Mouse (Mus musculus) thymus, postnatal 25 days (tissue): ENCODE results near the gene Rap1gap.

Source experiments
- DNase-seq: peaks from one replicate; pipeline ENCODE4 v3.0.0; 2022

The Rap1gap gene

GRCm38 (mm10) chr4:137664433-137664979, at the start of gene Rap1gap:
TSS of gene Rap1gap (plus strand) at chr4:137664726.
- peak; percentile 44 for DNase-seq

- no peak for DNase-seq
These were observed 41.7 kb upstream of the Rap1gap start for GRCm38 (mm10) chr4:137622847-137623246.

GRCm38 (mm10) chr4:137627476-137628235, 36.9 kb upstream of the Rap1gap start:
- no peak for DNase-seq

- DNase-seq: no peak
These were observed 36.1 kb upstream of the Rap1gap start for GRCm38 (mm10) chr4:137628400-137628799.

GRCm38 (mm10) chr4:137629354-137629753, 35.2 kb upstream of the Rap1gap start:
- DNase-seq: no peak

- DNase-seq: no peak
These were observed 34.4 kb upstream of the Rap1gap start for GRCm38 (mm10) chr4:137630153-137630552.

- no peak for DNase-seq
These were observed 32.9 kb upstream of the Rap1gap start for GRCm38 (mm10) chr4:137631596-137631995.

- DNase-seq: no peak
These were observed 31.1 kb upstream of the Rap1gap start for GRCm38 (mm10) chr4:137633394-137633793.

GRCm38 (mm10) chr4:137636597-137636996, 27.9 kb upstream of the Rap1gap start:
- no peak for DNase-seq

GRCm38 (mm10) chr4:137641556-137641955, 23.0 kb upstream of the Rap1gap start:
- peak; percentile 19 for DNase-seq

GRCm38 (mm10) chr4:137642101-137642500, 22.4 kb upstream of the Rap1gap start:
- no peak for DNase-seq

GRCm38 (mm10) chr4:137643459-137643858, 21.1 kb upstream of the Rap1gap start:
- no peak for DNase-seq

GRCm38 (mm10) chr4:137646262-137646661, 18.3 kb upstream of the Rap1gap start:
- DNase-seq: no peak

- DNase-seq: no peak
These were observed 16.9 kb upstream of the Rap1gap start for GRCm38 (mm10) chr4:137647648-137648047.

- no peak for DNase-seq
These were observed 16.3 kb upstream of the Rap1gap start for GRCm38 (mm10) chr4:137648230-137648629.

- no peak for DNase-seq
These were observed 13.6 kb upstream of the Rap1gap start for GRCm38 (mm10) chr4:137650912-137651311.

- no peak for DNase-seq
These were observed 11.6 kb upstream of the Rap1gap start for GRCm38 (mm10) chr4:137652835-137653346.

- no peak for DNase-seq
These were observed 9.1 kb upstream of the Rap1gap start for GRCm38 (mm10) chr4:137655241-137656031.

GRCm38 (mm10) chr4:137657674-137658073, 6.9 kb upstream of the Rap1gap start:
- no peak for DNase-seq

- DNase-seq: no peak
These were observed 5.0 kb upstream of the Rap1gap start for GRCm38 (mm10) chr4:137659541-137659940.

GRCm38 (mm10) chr4:137660364-137661077, 4.0 kb upstream of the Rap1gap start:
- no peak for DNase-seq

GRCm38 (mm10) chr4:137661078-137661450, 3.5 kb upstream of the Rap1gap start:
- DNase-seq: no peak

GRCm38 (mm10) chr4:137661547-137661946, 3.0 kb upstream of the Rap1gap start:
- DNase-seq: no peak
